7 mouse cellular contexts compared by ENCODE assay signal in the genomic region with DNA sequence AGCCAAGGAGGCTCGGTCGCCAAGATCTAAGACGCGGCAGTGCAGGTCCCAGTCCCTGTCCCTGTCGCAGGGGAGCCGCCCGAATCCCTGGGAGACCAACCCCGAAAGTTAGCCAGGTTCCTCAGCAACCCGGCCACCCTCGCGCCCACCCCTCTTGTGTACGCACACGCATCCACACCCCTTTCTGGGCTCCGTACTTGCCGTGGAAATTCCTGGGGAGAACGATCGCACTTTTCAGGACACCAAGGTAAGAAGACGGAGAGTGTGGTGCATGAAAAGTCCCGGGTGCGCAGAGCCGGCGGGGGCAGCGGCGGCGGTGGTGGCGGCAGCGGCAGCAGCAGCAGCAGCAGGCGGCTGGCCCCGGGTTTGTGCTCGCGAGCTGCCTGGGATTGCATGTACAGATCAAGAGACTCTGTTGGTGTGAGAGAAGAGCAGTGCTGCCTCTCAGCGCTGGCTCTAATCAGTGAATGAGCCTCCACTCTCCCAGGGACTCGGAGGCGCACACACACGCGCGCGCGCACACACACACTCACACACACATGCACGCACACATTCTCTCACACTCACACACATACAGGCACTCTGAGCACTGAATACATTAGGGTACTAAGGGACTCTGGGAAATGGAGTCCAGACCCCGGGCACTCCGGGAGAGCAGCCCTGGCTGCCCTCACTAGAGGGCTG. TPM values are rescaled to one million over a fixed set of nuclear protein-coding genes. Genes with fewer than 3 reads are reported as not detected.
DNase-seq lines count a peak whose midpoint lies in the region; ATAC-seq and TF ChIP-seq lines count a peak whose summit lies in the region.

A gene (minus strand): TSS at position 571 of the 684 bp plus-strand sequence.

- no peak within 1 kb of the TSS for H3K4me3 ChIP-seq in bone marrow macrophage, adult 2 months (ENCODE audit: insufficient read depth, low read length)
- peak within 1 kb of the TSS; percentile 36 for H3K4me3 ChIP-seq in lung, postnatal 0 days (ENCODE audit: low read depth, low read length)

- no peak for DNase-seq in Patski (ENCODE audit: low read depth, low spot score)
- peak; percentile 79 for DNase-seq in forelimb bud, embryonic 11.5 days (ENCODE audit: low read depth, low spot score)
- peak; percentile 79 for DNase-seq in layer of hippocampus, adult 9-11 months
- DNase-seq in lung, postnatal 0 days (ENCODE audit: low spot score) = peak; percentile 54
- DNase-seq in right cerebral cortex, adult 2 months (ENCODE audit: low spot score in 2 of 2) = peak; percentile 37 to 53

- peak within 1 kb of the TSS; percentile 77 for H3K4me2 ChIP-seq in lung, postnatal 0 days (replicated peaks; ENCODE audit: low read depth, low read length)

- under 1% methylated on average over 37 of the region's 42 CpGs for WGBS in lung, postnatal 0 days

- in situ Hi-C loops in Patski (cut with MboI; ENCODE audit: low pct_unique_long_range_greater_than_20kb) = no loop called here

- peaks cover 46% of the 10 kb centered on the region for H3K27me3 ChIP-seq in Patski
- peaks cover 54% of the 10 kb centered on the region for H3K27me3 ChIP-seq in lung, postnatal 0 days (replicated peaks; ENCODE audit: insufficient read depth, low read length)

- CTCF ChIA-PET in Patski (lab: Charles Lee) = no interaction called here

- no peaks in the 10 kb centered on the region for H3K9me3 ChIP-seq in lung, postnatal 0 days (ENCODE audit: low read length)

- no peak within 1 kb of the TSS for H3K9ac ChIP-seq in lung, postnatal 0 days (replicated peaks; ENCODE audit: low read depth)

- ATAC-seq in Patski = no peak
- peak; percentile 77 to 86 for ATAC-seq in hematopoietic stem cell, adult 5-6 weeks (replicated peaks in 1 of 2; ENCODE audit: insufficient read depth in 1 of 2, low FRiP score in 2 of 2, low TSS enrichment in 1 of 2, low read depth in 1 of 2, poor library complexity in 2 of 2, severe bottlenecking in 2 of 2)
- peak; percentile 63 for ATAC-seq in lung, postnatal 0 days

- no peaks in the 10 kb centered on the region for H3K4me1 ChIP-seq in bone marrow macrophage, adult 2 months (ENCODE audit: control insufficient read depth, insufficient read depth, low read length)
- peaks cover 10% of the 10 kb centered on the region; the same call in 1 of the 2 replicates for H3K4me1 ChIP-seq in lung, postnatal 0 days (ENCODE audit: insufficient read depth, low read depth, low read length)

- TF ChIP-seq POLR2A in bone marrow macrophage, adult 2 months (IDR thresholded peaks at IDR 0.05; ENCODE audit: borderline replicate concordance, low read depth, low read length) = no peak

- H3K36me3 ChIP-seq in lung, postnatal 0 days (ENCODE audit: insufficient read depth, low read length) = no peaks in the 10 kb centered on the region

- TF ChIP-seq EP300 in lung, postnatal 0 days (IDR thresholded peaks at IDR 0.05) = no peak

- POLR2A ChIA-PET in Patski (lab: Charles Lee) = interaction anchor here (0.6 kb wide), 1 partner anchor 213 kb away, joined by 3 read pairs; no protein-coding TSS in a partner anchor

- no peak for TF ChIP-seq CTCF in Patski (IDR thresholded peaks at IDR 0.05)
- TF ChIP-seq CTCF in bone marrow macrophage, adult 2 months (IDR thresholded peaks at IDR 0.05; ENCODE audit: low read depth, low read length) = no peak
- peak; percentile 24; the same call in 1 of the 2 replicates for TF ChIP-seq CTCF in lung, postnatal 0 days (IDR thresholded peaks at IDR 0.05)

- no peak within 1 kb of the TSS for H3K27ac ChIP-seq in bone marrow macrophage, adult 2 months (ENCODE audit: insufficient read depth, low read depth, low read length)
- H3K27ac ChIP-seq in lung, postnatal 0 days (ENCODE audit: low read length) = no peak within 1 kb of the TSS

RNA-seq across cellular contexts. Expression of the gene that starts here (rescaled TPM):
- 49.2 TPM for polyA plus RNA-seq in Patski (2021)
- 84.5 and 108 TPM in 2 replicates for polyA plus RNA-seq in bone marrow macrophage, adult 2 months (2012; ENCODE audit: insufficient read depth, insufficient read length, missing spikeins)
- 90.9 and 127 TPM in 2 replicates for total RNA-seq in hematopoietic stem cell, adult 5-6 weeks (2017)
- 47.9 and 50.7 TPM in 2 replicates for polyA plus RNA-seq in lung, postnatal 0 days (2015; fragmentation: Nextera tagmentation; extraction: Ambion mirVana)
